Comparison of ENCODE assay signal across 17 mouse cellular contexts in genomic region chr6:115684851-115685646, GRCm38 (mm10). TPM values are rescaled to one million over a fixed set of nuclear protein-coding genes. Genes with fewer than 3 reads are reported as not detected.
DNase-seq lines count a peak whose midpoint lies in the region; ATAC-seq lines count a peak whose summit lies in the region.
"Had no signal": no experiment of that assay in that cellular context is flagged by ENCODE, and none has a peak within 500 bp of the region (broad histone marks: within the 10 kb centered on the region; RNA-seq: fewer than 3 reads in every experiment).

No protein-coding gene starts in this region.

- peak overlapping the region; percentile 16 for H3K4me2 ChIP-seq in liver, embryonic 11.5 days
- H3K4me2 ChIP-seq: embryonic facial prominence, embryonic 15.5 days; neural tube, embryonic 13.5 days had no signal

- no peak overlapping the region for H3K4me3 ChIP-seq in liver, embryonic 11.5 days (ENCODE audit: low read depth, low read length)
- H3K4me3 ChIP-seq: embryonic facial prominence, embryonic 15.5 days; gastrocnemius, adult 2 months; limb, embryonic 10.5 days; neural tube, embryonic 13.5 days had no signal

- H3K27ac ChIP-seq in liver, embryonic 11.5 days (ENCODE audit: low read depth, low read length): 0 out of 2 replicates have a peak overlapping the region, but pooled peaks have one; percentile 1
- H3K27ac ChIP-seq: embryonic facial prominence, embryonic 15.5 days; gastrocnemius, adult 2 months; limb, embryonic 10.5 days; macrophage; neural tube, embryonic 13.5 days had no signal

- H3K4me1 ChIP-seq in liver, embryonic 11.5 days (replicated peaks; ENCODE audit: control insufficient read depth, insufficient read depth, low read length): no peaks in the 10 kb centered on the region
- H3K4me1 ChIP-seq: embryonic facial prominence, embryonic 15.5 days; limb, embryonic 10.5 days; neural tube, embryonic 13.5 days had no signal

- no peaks in the 10 kb centered on the region for H3K27me3 ChIP-seq in liver, embryonic 11.5 days (replicated peaks; ENCODE audit: control insufficient read depth, insufficient read depth, low read length)
- H3K27me3 ChIP-seq: embryonic facial prominence, embryonic 15.5 days; neural tube, embryonic 13.5 days had no signal

- H3K9me3 ChIP-seq in liver, embryonic 11.5 days (ENCODE audit: control insufficient read depth, low read length): no peaks in the 10 kb centered on the region; the same call in 1 of the 2 replicates
- H3K9me3 ChIP-seq: limb, embryonic 10.5 days; neural tube, embryonic 13.5 days had no signal

- peak; percentile 34 for DNase-seq in 3134 (ENCODE audit: extremely low read depth, insufficient read length, low spot score)
- peak; percentile 55 for DNase-seq in 416B (ENCODE audit: low read depth)
- peak; percentile 59 for DNase-seq in NIH3T3 (ENCODE audit: low read depth)
- no peak for DNase-seq in liver, embryonic 11.5 days (ENCODE audit: low spot score)
- DNase-seq in layer of hippocampus, postnatal 14 days (ENCODE audit: low spot score in 2 of 2): no peak
- DNase-seq in left cerebral cortex, adult 11 months (ENCODE audit: low spot score): no peak
- DNase-seq in gastrocnemius, postnatal 25 days: no peak
- DNase-seq in heart, adult 18-20 months: no peak
- DNase-seq: adrenal gland, postnatal 10 days; cerebellum, adult 18-20 months; gastrocnemius, adult 2 months; heart, postnatal 14 days; kidney, postnatal 25 days had no signal

- no peak overlapping the region for H3K9ac ChIP-seq in liver, embryonic 11.5 days (ENCODE audit: low read depth, low read length)
- H3K9ac ChIP-seq: embryonic facial prominence, embryonic 15.5 days; neural tube, embryonic 13.5 days had no signal

- WGBS in liver, embryonic 11.5 days: 51% methylated on average over 11 of the region's 11 CpGs

- ATAC-seq in liver, embryonic 11.5 days (replicated peaks; ENCODE audit: low FRiP score): peak; percentile 80

- no peaks in the 10 kb centered on the region for H3K36me3 ChIP-seq in liver, embryonic 11.5 days (ENCODE audit: control insufficient read depth, insufficient read depth, low read length)
- H3K36me3 ChIP-seq: embryonic facial prominence, embryonic 15.5 days; limb, embryonic 10.5 days; neural tube, embryonic 13.5 days had no signal

RNA-seq across cellular contexts. Expression of gene Raf1, which starts 8.6 kb away (rescaled TPM):
- 70.1 and 70.7 TPM in 2 replicates for polyA plus RNA-seq in liver, embryonic 11.5 days (2014; fragmentation: Nextera tagmentation; extraction: Ambion mirVana)
- total RNA-seq in layer of hippocampus, postnatal 14 days (2021): 100 to 1,000 TPM; 102 TPM
- total RNA-seq in gastrocnemius, postnatal 25 days (2021): 100 to 1,000 TPM; 105 to 129 TPM
- 100 to 1,000 TPM; 107 to 111 TPM for total RNA-seq in heart, adult 18-20 months (2021)

Comparison
In these comparisons a context has a peak if more than half of its experiments do, and no peak if none do; other contexts are left out.
1. DNase-seq: peak in 3134 (single experiment), 416B (single experiment) and NIH3T3 (single experiment); none in liver, embryonic 11.5 days (single experiment), layer of hippocampus, postnatal 14 days (0 of 2), left cerebral cortex, adult 11 months (single experiment), gastrocnemius, postnatal 25 days (single experiment) and heart, adult 18-20 months (0 of 2).